Mouse (Mus musculus): Measurements from ENCODE around the gene Lamp5. TPM values are rescaled to one million over a fixed set of nuclear protein-coding genes. Genes with fewer than 3 reads are reported as not detected.

The Lamp5 gene
- polyA plus RNA-seq, 1 experiment from 2014 or later, result 1.2 TPM

DNA sequence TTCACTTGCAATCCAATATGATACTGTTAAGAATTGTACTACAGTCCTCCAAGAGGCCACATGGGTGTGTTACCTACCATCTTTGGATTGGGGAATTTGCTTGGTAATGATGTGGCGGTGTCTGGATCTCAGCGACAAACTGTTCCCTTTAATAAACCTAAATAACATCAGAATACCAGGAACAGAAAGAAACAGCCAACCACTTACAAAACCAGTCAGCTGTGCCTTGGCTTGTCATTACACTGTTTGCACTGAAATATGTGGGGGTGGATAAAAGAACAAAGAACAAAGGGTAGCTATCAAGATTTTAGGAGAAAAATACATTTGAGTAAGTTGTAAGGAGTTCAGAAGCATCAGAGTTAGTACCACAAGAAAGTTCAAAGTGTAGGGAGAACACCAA, 66.0 kb downstream of the Lamp5 start:
- WGBS, result 93% methylated on average over 2 of the region's 2 CpGs

More for the DNA sequence above, 66.0 kb downstream of the Lamp5 start:
- Histone ChIP-seq H3K4me3 (ENCODE audit: low read depth, low read length) (no peak overlapping the region), H3K9me3 (replicated peaks; ENCODE audit: control insufficient read depth, low read length) (no peaks in the 10 kb centered on the region), H3K9ac (ENCODE audit: low read length) (no peak overlapping the region), H3K27me3 (replicated peaks; ENCODE audit: control insufficient read depth, insufficient read depth, low read length) (no peaks in the 10 kb centered on the region), H3K4me1 (ENCODE audit: control insufficient read depth, insufficient read depth, low read length) (no peaks in the 10 kb centered on the region), H3K36me3 (ENCODE audit: control insufficient read depth, insufficient read depth, low read length) (no peaks in the 10 kb centered on the region), H3K27ac (ENCODE audit: low read depth, low read length) (no peak overlapping the region), H3K4me2 (ENCODE audit: low read length) (no peak overlapping the region)
- ATAC-seq (no peak), DNase-seq (ENCODE audit: low spot score) (no peak)
